Mouse (Mus musculus) liver, embryonic 13.5 days (tissue): Measurements from ENCODE around the gene Adgre5. TPM values are rescaled to one million over a fixed set of nuclear protein-coding genes. Genes with fewer than 3 reads are reported as not detected.

Experiments used
- ATAC-seq: fragments of 200-750 bp; cut with Nextera tagmentation; 2 replicates; pipeline ENCODE4 v1.8.0; 2017; ENCODE audit warnings: low read depth, mild to moderate bottlenecking, moderate number of reproducible peaks, moderate library complexity
- DNase-seq: peaks from one replicate; pipeline ENCODE4 v3.0.0; 2022
- H3K27ac ChIP-seq: fragments of 300-500 bp; sonication (generic); 2 replicates; pipeline ENCODE4 v1.5.1; 2015; ENCODE audit warnings: moderate library complexity, mild to moderate bottlenecking, inconsistent platforms
- H3K27me3 ChIP-seq: fragments of 300-500 bp; sonication (generic); 2 replicates; pipeline ENCODE4 v1.6.1; 2015; ENCODE audit warnings: mild to moderate bottlenecking, inconsistent platforms
- H3K36me3 ChIP-seq: fragments of 300-500 bp; sonication (generic); 2 replicates; pipeline ENCODE4 v1.6.1; 2015; ENCODE audit warnings: mild to moderate bottlenecking, inconsistent platforms
- H3K4me1 ChIP-seq: fragments of 300-500 bp; sonication (generic); replicated peaks from 2 replicates; pipeline ENCODE4 v1.6.1; 2015; ENCODE audit warnings: inconsistent platforms
- H3K4me2 ChIP-seq: fragments of 300-500 bp; sonication (generic); 2 replicates; pipeline ENCODE4 v1.6.1; 2015; ENCODE audit warnings: inconsistent platforms, mild to moderate bottlenecking, moderate library complexity
- H3K4me3 ChIP-seq: fragments of 300-500 bp; sonication (generic); replicated peaks from 2 replicates; pipeline ENCODE4 v1.5.1; 2015; ENCODE audit warnings: mild to moderate bottlenecking, inconsistent platforms
- H3K9ac ChIP-seq: fragments of 300-500 bp; sonication (generic); 2 replicates; pipeline ENCODE4 v1.6.1; 2015; ENCODE audit warnings: mild to moderate bottlenecking, inconsistent platforms
- H3K9me3 ChIP-seq: fragments of 300-500 bp; sonication (generic); replicated peaks from 2 replicates; pipeline ENCODE4 v1.6.1; 2016; ENCODE audit warnings: inconsistent platforms
- WGBS: fragments of 180-500 bp; shearing (Covaris S2); methylation state at CpG from one replicate; pipeline ENCODE4 v1.1.7; 2015; ENCODE audit not compliant: insufficient replicate concordance; 5-methylcytosine and 5-hydroxymethylcytosine counted together
- polyA plus RNA-seq: library from polyadenylated mRNA; unstranded; fragments of >200 nt; fragmentation: Nextera tagmentation; extraction: Ambion mirVana; gene quantifications from 2 replicates; pipeline ENCODE4 v1.2.1, GENCODE M21; 2015

Gene Adgre5
- polyA plus RNA-seq = 8.9 and 11.1 TPM in 2 replicates

DNA sequence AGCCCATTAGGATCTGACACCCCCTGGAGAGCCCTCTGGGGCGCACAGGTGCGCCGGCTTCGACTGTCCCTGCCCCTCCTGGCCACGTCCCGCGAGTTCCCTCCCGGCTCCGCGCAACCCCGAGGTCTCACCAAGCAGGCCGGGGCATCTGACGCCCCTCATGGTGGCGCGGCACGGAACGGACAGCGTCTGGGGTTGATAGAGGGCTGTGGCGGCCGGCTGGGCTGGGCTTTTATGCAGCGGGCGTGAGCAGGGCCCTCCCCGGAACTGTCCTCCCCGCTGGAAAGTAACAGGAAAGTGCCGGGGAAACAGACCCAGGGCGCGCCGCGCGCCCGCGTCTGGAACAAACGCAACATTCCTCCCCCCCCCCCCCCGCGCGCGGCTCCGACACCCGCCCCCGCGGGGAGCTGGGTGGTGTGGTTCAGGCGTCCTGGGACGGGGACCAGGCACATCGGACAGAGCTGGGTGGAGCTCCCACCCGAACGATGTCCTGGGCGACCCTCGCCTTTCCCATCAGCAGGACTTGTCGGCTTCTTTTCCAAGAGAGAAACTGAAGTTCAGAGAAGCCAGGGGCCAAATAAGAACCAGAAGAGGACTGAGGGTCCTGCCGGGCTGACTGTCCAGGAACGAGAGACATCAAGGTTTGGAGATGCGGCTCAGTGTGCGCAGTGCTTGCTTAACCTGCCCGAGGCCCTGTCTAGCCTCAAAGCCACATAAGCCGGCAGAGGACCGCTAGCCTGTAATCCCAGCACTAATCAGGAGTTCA lies at the start of gene Adgre5:
Gene Adgre5 (minus strand): TSS at position 351 of the 766 bp plus-strand sequence.
- H3K9ac ChIP-seq = peak within 1 kb of the TSS; percentile 73
- H3K4me1 ChIP-seq = peaks cover 58% of the 10 kb centered on the region
- 2% methylated on average over 51 of the region's 56 CpGs for WGBS
- H3K27ac ChIP-seq = peak within 1 kb of the TSS; percentile 64
- peak within 1 kb of the TSS; percentile 64 for H3K4me3 ChIP-seq
- no peaks in the 10 kb centered on the region for H3K36me3 ChIP-seq
- H3K9me3 ChIP-seq = peaks cover 4% of the 10 kb centered on the region; the same call in 1 of the 2 replicates
- peak; percentile 68 for ATAC-seq
- peak; percentile 50 for DNase-seq
- H3K27me3 ChIP-seq = peaks cover 10% of the 10 kb centered on the region; the same call in 1 of the 2 replicates
- H3K4me2 ChIP-seq = peak within 1 kb of the TSS; percentile 85

DNA sequence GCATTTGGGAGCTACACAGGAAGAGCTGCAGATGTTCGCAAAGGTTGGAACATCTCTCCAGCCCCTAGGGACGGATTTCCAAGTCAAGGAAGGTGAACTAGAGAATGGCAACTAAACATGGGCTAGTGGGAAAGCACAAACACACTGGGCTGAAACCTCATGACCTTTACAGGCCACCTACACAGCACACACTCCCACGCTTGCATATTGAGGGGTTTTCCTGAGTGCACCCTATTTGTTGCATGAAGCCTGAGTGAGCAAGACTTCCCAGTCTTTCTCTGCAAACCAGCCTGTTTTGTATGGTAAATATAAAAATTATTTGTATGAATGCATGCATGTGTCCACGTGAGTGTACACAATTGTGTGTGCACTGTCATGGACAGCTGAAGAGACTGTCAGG lies 48.7 kb upstream of the Adgre5 start:
- Histone ChIP-seq H3K9me3 (no peaks in the 10 kb centered on the region), H3K27ac (no peak overlapping the region), H3K9ac (no peak overlapping the region), H3K36me3 (no peaks in the 10 kb centered on the region), H3K4me3 (no peak overlapping the region), H3K27me3 (peaks cover 6% of the 10 kb centered on the region; the same call in 1 of the 2 replicates), H3K4me2 (no peak overlapping the region), H3K4me1 (no peaks in the 10 kb centered on the region)
- ATAC-seq = no peak
- no peak for DNase-seq
- 65% methylated on average over 4 of the region's 4 CpGs for WGBS

DNA sequence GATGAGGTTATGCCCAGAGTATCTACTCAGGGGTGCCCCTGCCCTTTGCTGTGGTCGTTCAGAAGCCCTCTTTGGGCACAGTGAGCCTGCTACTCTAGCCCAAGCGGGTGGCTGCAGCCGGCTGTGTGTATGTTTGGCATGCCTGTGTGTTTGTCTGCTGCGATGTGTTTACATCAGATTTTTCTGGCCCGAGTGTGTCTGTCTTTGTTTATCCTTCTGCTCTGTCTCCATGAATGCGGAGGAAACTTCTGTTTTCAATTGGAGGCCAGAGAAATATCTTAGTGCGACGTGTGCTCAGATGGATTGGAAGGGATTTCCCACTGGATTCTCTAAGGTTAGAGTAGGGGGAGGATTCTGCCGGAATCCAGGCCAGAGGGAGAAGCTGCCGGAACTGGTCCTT lies 43.9 kb upstream of the Adgre5 start:
- no peak overlapping the region for H3K9ac ChIP-seq
- 64% methylated on average over 10 of the region's 10 CpGs for WGBS

DNA sequence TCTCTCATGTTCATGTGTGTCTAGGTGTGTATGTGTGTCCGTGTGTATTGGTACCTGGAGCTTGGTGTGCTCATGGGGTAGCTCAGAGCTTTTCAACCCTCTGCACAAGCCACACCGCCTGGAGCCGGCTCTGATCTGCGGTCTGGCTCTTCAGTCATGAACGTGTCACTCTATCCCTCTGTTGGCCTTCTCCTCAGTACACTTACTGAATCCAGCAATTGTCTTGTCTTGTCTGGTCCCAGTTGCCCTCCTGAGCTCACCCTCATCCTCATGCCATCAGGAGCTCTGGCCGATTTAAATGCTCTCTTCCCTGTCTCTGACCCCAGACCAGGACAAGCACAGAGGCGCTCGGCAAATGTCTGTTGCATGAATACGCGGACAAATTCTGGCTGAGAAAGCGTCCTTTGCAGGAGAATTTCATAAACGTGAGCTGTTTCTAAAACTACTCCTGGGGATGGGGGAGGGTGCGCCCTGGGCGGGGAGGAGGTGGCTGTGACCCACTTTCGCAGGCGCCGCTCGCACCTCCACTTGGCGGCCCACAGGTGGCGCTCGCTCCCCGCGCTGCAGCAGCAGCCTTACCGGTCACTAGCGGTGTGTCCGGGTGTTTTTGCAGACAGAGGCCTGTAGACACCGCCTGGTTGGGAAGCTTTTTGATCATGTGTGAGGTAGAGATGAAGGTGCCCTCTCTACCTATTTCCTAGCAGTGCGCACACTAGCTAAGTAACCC lies 41.9 kb upstream of the Adgre5 start:
- no peaks in the 10 kb centered on the region for H3K36me3 ChIP-seq
- peaks cover 4% of the 10 kb centered on the region; the same call in 1 of the 2 replicates for H3K27me3 ChIP-seq
- ATAC-seq (no peak), DNase-seq (peak; percentile 43)
- no peak overlapping the region for H3K9ac ChIP-seq
- H3K4me1 ChIP-seq = peaks cover 12% of the 10 kb centered on the region
- H3K4me2 ChIP-seq = 0 out of 2 replicates have a peak overlapping the region, but pooled peaks have one; percentile 1
- H3K4me3 ChIP-seq = no peak overlapping the region
- no peaks in the 10 kb centered on the region for H3K9me3 ChIP-seq
- no peak overlapping the region for H3K27ac ChIP-seq
- 18% methylated on average over 28 of the region's 28 CpGs for WGBS

More for the DNA sequence above, 43.9 kb upstream of the Adgre5 start:
- DNase-seq (no peak), ATAC-seq (no peak)
- Histone ChIP-seq H3K27me3 (peaks cover 4% of the 10 kb centered on the region; the same call in 1 of the 2 replicates), H3K36me3 (no peaks in the 10 kb centered on the region), H3K4me1 (0 out of 2 replicates have a peak, but pooled peaks cover 2% of the 10 kb centered on the region), H3K27ac (no peak overlapping the region), H3K9me3 (no peaks in the 10 kb centered on the region), H3K4me3 (no peak overlapping the region), H3K4me2 (no peak overlapping the region)

DNA sequence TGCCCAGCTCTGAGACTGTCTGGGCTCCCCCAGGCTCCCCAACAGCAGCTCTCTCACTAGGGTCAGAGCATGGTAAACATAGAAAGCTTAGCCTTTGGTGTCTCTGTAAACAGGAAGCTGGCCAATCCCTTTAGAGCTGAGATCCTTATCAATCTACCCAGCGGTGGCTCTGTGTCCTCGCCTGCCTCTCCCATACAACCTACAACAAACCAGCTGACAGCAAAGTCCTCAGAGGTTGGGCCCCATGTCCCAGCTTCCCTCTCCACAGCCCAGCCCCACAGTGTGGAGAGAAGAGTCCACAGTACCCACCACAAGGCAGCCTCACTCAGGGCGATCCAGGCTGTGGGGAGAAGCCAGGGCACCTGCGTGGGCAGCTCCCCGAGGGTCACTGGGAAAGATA lies 38.5 kb upstream of the Adgre5 start:
- H3K4me1 ChIP-seq = peaks cover 12% of the 10 kb centered on the region
- no peak overlapping the region for H3K4me3 ChIP-seq
- no peak overlapping the region for H3K9ac ChIP-seq
- 29% methylated on average over 5 of the region's 5 CpGs for WGBS
- H3K4me2 ChIP-seq = no peak overlapping the region
- H3K27me3 ChIP-seq = no peaks in the 10 kb centered on the region
- H3K9me3 ChIP-seq = no peaks in the 10 kb centered on the region
- H3K27ac ChIP-seq = no peak overlapping the region
- no peaks in the 10 kb centered on the region for H3K36me3 ChIP-seq
- ATAC-seq = peak; percentile 69
- DNase-seq = no peak

DNA sequence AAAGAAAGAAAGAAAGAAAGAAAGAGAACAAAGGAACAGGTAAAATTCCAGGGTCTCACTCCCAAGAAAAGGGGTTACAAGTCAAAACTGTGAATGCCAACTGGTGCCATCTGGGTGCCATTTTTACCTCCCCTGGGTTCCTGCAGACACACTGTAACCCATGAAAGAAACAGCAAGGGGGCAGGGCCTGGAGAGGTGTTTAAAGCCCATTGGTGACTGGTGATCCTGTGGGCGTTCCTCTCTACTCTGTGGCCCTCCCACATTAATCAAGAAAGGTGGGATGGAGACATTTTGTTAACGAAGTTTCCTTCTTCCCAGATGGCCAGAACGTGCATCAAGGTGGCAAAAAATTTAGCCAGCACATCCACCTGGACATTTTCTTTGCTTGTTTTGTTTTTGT lies 36.9 kb upstream of the Adgre5 start:
- H3K9me3 ChIP-seq = no peaks in the 10 kb centered on the region
- H3K4me3 ChIP-seq = no peak overlapping the region
- no peaks in the 10 kb centered on the region for H3K27me3 ChIP-seq
- H3K27ac ChIP-seq = no peak overlapping the region
- WGBS = 58% methylated on average over 3 of the region's 3 CpGs
- no peaks in the 10 kb centered on the region for H3K36me3 ChIP-seq
- no peak overlapping the region for H3K9ac ChIP-seq
- H3K4me1 ChIP-seq = peaks cover 20% of the 10 kb centered on the region
- no peak for DNase-seq
- H3K4me2 ChIP-seq = no peak overlapping the region
- no peak for ATAC-seq

DNA sequence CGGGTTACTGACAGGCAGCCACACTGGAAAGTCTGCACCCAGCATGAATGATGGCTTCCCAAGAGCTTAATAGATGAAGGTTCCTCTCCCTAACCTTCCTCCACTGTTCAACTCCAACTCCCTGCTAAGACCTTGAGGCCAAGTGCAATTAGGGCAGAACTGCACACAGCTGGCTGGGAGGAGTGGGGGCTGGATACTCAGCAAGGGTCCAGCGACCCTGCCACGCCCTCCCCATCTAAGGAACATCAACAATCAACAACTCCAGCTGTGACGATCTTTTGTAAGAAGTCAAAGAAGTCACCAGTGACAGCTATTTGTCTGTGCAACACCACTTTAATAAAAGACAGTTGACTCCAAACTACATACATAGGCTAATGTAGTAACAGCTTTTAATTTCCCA lies 35.5 kb upstream of the Adgre5 start:
- Histone ChIP-seq H3K9ac (no peak overlapping the region), H3K4me3 (no peak overlapping the region), H3K36me3 (no peaks in the 10 kb centered on the region), H3K27me3 (no peaks in the 10 kb centered on the region), H3K9me3 (no peaks in the 10 kb centered on the region), H3K27ac (no peak overlapping the region), H3K4me2 (no peak overlapping the region), H3K4me1 (peaks cover 28% of the 10 kb centered on the region)
- 47% methylated on average over 4 of the region's 4 CpGs for WGBS
- DNase-seq (no peak), ATAC-seq (no peak)

DNA sequence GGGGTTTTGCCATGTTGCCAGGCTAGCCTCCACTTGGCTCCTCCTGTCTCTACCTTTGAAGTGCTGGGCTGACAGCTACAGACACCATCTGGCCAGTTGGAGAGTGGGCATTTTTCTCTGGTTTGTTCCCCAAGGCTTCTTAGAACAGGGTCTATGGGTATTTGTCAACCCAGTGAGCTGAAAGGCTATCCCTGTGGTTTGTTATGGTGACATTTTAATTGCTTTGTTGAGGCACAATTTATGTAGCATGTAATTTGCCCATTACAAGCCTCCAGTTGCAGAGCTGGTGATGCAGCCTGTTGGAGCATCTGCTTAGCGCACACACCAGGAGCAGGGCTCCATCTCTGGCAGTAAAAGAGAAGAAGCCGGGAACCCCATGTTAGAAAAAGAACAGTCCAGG lies 33.1 kb upstream of the Adgre5 start:
- H3K36me3 ChIP-seq = no peaks in the 10 kb centered on the region
- H3K4me3 ChIP-seq = no peak overlapping the region
- no peak overlapping the region for H3K4me2 ChIP-seq
- no peaks in the 10 kb centered on the region for H3K27me3 ChIP-seq
- DNase-seq (no peak), ATAC-seq (no peak)
- WGBS = 81% methylated on average over 2 of the region's 2 CpGs
- H3K27ac ChIP-seq = no peak overlapping the region
- no peak overlapping the region for H3K9ac ChIP-seq
- H3K9me3 ChIP-seq = no peaks in the 10 kb centered on the region
- H3K4me1 ChIP-seq = peaks cover 34% of the 10 kb centered on the region

DNA sequence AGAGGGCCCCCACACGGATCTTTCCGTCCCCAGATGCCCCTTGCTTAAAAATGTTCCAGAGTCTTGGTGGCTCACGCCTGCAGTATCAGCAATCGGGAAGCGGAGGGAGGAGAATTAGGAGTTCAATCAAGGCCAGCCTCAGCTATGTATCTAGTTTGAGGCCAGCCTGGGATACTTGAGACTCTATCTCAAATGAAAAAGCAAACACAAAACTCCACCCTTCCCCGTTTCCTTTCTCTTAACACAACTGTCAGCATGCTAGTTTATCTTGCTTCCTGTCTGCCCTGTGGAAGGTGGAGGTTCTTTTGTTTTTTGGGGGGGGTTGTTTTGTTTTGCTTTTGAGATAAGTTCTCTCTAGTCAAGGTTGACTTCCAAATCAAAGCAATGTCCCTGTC lies 32.3 kb upstream of the Adgre5 start:
- Histone ChIP-seq H3K4me1 (peaks cover 37% of the 10 kb centered on the region), H3K4me3 (peak overlapping the region; percentile 52), H3K9me3 (no peaks in the 10 kb centered on the region), H3K36me3 (no peaks in the 10 kb centered on the region), H3K27ac (no peak overlapping the region), H3K9ac (no peak overlapping the region), H3K27me3 (no peaks in the 10 kb centered on the region), H3K4me2 (peak overlapping the region; percentile 77)
- DNase-seq (no peak), ATAC-seq (no peak)
- 10% methylated on average over 6 of the region's 6 CpGs for WGBS

DNA sequence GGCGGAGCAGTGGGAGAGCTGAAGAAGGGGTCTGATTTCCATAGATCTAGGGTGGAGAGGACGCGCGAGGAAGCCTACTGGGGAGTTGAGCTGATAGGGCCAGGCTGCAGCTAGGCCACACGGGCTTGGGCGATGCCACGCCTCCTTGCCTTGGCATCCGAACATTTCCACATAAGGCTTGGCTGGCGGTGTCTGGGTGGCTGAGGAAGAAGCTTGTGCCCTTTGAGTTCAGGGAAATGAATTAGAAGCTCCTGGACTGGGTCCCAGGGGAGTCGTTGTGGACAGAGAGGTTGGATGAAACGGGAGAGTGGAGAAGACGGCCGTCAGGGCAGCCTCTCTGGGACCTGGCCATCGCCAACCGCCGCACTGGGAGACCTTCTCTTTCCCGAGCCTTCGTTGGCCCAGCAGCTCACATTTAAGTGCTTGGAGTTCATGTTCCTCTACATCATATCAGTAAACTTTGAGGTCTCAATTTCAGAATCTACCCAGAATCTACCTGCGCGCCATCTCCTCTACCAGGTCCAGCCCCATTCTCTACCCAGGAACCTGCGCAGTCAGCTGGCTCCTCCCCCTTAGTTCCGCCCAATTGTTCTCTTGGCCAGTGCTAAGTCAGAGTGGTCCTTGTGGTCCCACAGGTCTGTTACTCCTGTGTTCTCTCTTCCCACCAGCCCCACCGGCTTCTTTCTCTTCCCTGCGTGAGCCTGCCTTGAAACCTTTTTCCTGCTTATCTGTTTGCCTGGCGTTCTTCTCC lies 31.8 kb upstream of the Adgre5 start:
- Histone ChIP-seq H3K4me1 (peaks cover 43% of the 10 kb centered on the region), H3K27me3 (no peaks in the 10 kb centered on the region), H3K9me3 (no peaks in the 10 kb centered on the region), H3K4me3 (peak overlapping the region; percentile 52), H3K27ac (no peak overlapping the region), H3K36me3 (no peaks in the 10 kb centered on the region), H3K4me2 (peak overlapping the region; percentile 77), H3K9ac (no peak overlapping the region)
- peak; percentile 50 for ATAC-seq
- no peak for DNase-seq
- WGBS = 10% methylated on average over 25 of the region's 25 CpGs

DNA sequence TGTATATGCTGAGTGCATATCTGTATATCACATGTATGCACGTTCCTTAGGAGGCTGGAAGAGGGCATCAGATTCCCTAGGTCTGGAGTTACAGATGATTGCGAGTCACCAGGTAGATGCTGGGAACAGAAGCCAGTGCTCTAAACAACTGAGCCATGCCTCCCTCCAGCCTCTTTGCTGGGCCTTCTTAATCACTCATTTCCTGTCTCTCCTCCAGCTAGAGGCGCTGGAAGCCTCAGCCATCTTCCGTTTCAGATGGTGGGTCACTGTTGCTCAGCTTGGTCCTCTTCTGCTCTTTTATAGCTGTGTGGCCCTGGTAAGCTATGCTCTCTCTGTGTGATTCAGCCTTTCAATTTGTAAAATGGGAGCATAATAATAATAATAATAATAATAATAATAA lies 30.7 kb upstream of the Adgre5 start:
- Histone ChIP-seq H3K36me3 (no peaks in the 10 kb centered on the region), H3K9ac (no peak overlapping the region), H3K27ac (no peak overlapping the region), H3K4me3 (no peak overlapping the region), H3K9me3 (0 out of 2 replicates have a peak, but pooled peaks cover 3% of the 10 kb centered on the region), H3K4me2 (no peak overlapping the region), H3K4me1 (peaks cover 49% of the 10 kb centered on the region), H3K27me3 (no peaks in the 10 kb centered on the region)
- ATAC-seq (no peak), DNase-seq (no peak)
- WGBS = 26% methylated on average over 4 of the region's 4 CpGs
